Mouse (Mus musculus) urinary bladder, adult 18-20 months (tissue): ENCODE results near the gene Adgrb3.
"Not testable (repeated sequence)": the region's sequence is repeated elsewhere in the genome, so short reads cannot be mapped to it uniquely, and the experiment has no call there.

Experiments
- DNase-seq, 2 experiments: peaks; one replicate each; pipeline ENCODE4 v3.0.0; 2022; ENCODE audit warnings: low spot score in 2 of 2, mixed read lengths in 2 of 2

The Adgrb3 gene

DNA sequence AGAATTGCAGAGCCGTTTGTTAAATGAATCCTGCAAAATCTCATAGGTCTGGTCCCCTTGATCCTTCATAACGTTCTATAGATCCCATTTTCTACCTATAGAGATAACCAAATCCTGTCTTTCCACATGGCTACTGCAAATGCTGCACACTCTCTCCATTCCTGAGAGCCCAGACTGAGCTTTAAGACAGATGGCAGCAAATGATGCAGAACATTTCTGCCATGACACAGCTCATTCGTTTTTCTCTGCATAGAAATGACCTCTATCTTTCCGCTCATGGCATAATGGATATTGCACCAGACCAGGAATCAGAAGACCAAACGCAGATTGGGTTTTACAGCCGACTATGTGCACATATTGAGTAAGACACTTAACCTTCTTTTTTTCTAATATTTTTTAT lies 84.8 kb downstream of the Adgrb3 start:
- no peak for DNase-seq

DNA sequence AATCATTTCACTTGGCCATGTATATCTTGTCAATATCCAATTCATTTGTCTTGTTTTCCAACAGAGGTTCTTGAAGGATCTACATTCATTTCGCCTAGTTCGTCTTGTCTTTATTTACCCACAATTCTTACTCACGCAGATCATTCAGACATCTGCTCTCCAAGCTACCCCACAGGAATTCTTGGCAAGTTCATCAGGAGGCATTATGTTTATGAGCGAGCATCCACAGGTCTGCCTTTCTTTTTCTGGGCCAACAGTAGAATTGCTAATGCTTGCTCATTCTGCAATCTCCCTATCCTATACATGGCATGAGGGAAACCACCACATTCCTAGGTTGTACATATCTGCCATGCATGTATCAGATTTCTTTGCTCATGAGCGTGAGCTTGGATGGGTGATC lies 99.7 kb downstream of the Adgrb3 start:
- no peak for DNase-seq

DNA sequence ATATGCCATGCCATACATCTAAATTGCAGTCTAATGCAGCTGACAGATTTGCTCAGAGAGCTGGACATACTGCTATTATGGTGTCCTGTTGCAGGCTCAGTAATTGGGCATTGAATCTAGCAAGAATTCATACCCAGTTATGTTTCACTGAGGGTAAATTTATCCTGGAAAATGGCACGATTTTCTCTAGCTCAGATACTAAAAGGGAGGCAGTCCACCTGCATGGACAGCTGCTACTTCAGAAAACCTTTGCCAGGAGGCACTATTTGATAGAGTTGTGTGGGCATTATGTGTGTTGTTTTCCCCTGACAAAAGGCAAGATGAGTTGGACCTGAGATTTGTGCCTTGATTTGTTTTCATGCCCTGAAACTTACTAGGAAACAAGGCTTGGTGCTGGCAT lies 118.0 kb downstream of the Adgrb3 start:
- DNase-seq, result no peak

DNA sequence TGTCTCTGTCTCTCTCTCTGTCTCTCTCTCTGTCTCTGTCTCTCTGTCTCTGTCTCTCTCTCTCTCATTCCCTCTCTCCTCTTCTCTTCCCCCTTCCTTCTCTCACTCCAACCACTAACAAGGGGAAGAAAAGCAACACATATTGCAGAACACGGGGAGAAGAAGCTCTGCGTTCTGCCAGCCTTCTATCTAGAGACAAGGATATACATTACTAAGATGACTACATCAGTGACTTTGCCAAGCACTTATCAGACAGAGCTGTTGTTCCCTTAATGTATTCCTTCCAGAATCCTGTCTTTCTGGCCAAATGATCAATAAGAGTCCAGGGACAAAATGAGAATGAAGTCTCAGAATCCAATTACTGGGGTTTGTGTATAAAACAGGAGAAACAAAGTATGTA lies 123.2 kb downstream of the Adgrb3 start:
- DNase-seq, result no peak

DNA sequence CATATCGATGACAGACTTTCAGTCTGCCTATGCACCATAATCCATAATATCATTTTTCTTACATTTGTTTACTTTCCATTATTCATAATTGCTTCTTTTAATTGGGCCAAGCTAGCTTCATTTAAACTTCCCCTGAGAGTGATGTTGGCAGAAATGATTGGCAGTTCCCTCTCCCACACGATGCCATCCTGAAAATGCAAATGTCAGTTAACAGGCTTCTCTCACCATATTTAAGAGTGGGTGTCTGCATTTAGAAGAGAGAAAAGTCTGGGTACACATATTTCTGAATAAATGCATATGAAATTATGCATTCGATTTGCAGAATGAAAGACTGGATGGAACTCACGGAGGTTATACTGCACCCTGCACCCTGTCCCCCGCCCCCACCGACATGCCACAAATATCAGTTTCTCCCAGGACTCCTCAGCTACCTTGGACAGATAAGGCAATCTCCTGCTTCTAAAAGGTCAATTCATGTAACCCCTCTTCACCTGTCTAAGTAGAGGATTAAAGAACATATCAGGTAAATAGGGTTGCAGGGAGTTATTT lies 130.7 kb downstream of the Adgrb3 start:
- no peak for DNase-seq

DNA sequence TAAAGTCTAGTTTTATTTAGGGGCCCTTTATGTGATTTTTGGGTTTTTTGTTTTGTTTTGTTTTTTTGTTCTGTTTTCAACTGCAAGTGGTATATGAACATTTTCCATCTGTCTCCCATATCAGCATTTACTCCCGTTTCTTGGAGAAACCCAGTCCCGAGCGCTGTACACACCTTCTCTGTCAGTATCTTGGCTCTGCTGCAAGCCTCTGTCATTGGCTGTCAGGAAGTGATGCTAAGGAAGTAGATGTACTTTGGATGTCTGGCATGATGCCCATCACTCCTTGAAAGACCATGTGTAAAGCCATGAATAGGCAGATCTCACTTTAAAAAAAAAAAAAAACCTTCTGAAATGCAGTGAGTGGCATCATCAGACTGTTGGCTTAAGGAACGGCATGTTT lies 132.3 kb downstream of the Adgrb3 start:
- DNase-seq, result no peak

DNA sequence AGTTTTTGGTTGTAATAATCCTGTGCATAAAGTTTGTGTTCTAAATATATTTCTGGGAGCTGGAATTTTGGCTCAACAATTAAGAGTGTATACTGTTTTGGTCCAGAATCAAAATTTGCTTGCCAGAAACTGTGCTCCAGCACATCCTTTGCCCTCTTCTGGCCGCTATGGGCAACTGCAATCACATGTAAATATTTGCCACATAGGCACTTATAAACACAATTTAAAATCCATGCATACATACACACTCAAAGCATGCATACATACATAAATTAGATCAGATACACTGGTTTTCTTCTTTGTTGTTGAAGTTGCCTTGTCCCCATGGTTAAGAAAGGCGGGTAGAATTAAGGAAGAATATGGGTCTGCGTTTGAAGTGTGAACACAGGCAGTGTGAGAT lies 132.7 kb downstream of the Adgrb3 start:
- no peak for DNase-seq

DNA sequence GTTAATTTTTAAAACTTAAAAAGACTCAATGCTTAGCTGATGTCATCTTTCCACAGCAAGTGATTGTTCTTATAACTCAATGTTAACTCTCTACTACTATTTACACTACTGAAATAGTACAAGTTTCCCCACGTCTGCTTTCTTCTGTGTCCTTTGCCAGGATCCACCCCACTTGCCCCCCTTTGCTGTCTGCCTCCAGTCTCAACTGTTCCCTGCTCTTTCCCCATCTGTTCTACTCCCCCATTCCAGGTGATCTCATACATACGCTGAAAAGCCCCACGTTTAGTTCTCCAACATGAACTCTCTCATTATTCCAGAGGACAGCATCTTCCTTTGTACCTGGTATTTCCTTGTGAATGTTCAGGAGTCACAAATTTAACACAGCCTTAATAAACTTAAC lies 147.4 kb downstream of the Adgrb3 start:
- DNase-seq, result no peak

DNA sequence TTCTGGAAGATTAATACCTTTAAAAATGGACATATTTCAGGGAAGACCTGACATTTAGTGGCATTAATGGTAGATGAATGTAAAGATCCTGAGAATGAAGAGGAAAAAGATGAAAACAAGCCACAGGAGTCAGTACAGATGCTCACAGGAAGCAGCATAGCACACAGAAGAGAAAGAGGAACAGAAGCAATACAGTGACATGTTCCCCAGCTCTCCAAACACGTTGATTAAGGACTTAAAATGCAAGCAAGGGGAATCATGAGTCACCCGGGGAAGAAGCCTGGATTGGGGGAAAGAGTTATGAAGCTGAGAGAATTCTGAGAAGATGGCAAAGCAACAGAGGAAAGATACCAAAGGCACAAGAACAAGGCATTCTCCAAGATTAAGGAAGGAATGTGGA lies 149.9 kb downstream of the Adgrb3 start:
- DNase-seq, result no peak

DNA sequence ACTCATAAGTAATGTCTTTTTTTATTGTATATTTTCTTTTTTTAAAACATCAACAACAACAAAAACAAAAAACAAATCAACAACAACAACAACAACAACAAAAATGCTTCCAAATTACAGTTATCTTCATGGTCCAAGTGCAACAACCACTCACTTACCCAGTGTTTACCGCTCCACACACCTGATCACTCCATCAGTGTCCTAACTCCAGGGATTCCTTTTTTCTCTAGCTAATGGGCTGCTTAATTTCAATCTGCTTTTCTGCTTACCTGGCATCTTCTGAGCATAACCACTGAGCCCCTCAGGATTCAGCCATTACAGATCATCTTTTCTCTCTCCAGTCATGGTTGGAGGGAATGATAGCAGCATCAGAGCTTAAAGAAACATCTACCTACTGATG lies 176.8 kb downstream of the Adgrb3 start:
- no peak for DNase-seq

DNA sequence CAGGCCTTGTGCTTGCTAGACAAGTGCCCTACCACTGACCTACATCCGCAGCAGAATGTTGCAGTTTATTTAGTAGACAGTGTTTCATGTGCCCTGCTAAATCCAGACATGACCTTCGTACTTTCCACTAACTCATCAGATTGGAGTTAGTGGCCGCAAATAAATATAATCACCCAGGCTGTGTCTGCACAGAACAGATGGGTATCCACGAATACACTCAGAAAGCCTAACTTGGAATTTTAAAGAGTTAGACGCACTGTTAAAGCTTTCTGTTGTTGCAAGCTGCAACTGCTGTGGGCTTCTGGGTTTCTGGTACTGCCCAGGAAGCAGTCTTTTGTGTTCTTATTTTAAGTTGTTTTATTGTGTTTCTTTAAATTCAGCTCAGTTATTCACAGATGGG lies 185.3 kb downstream of the Adgrb3 start:
- no peak for DNase-seq

DNA sequence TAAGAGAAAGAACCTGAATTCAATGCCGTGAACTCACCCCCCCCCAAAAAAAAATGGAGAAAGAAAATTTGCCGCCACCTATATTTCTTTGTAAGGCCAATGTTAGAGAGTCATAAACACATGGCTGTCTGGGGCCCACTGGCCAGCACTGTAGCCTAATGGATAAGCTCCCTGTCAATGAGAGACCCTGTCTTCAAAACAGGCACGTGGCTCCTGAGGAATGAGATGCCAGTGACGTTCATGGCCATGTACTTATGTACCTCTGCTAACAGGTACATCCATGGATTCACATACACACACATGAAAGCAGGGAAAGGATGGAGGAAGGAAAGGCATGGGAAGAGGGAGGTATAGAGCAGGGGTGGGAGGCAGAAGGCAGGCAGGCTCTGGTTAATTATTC lies 208.0 kb downstream of the Adgrb3 start:
- DNase-seq, result no peak

DNA sequence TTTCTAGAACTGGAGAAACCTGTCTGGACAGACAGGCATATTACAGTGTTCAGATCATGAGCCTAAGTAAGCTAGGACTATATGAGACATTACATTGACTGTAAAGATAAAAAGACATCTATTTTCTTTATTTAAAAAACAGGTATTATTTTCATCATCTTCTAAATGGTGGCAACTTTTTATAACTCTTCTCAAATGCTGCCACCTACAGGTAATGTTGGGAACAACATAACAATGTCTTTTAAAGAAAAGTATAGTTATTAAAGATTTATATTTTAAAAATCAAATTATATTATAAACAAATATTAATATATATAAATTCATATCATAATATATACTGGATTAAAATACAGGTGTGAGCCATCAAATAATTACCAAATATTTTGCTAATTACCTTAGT lies 212.6 kb downstream of the Adgrb3 start:
- no peak for DNase-seq

DNA sequence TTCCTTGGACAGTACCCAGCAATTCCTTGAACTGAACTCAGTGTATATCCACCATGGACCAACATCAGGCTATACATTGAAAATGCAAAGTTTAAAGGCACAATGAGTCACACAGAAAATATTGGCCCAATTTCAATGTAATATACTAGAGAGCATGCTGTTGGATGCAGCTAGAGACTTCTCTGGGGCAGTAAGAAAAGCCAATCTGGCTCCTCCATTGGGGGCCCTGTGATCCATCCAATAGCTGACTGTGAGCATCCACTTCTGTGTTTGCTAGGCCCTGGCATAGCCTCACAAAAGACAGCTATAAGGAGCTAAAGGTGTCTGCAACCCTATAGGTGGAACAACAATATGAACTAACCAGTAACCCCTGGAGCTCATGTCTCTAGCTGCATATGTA lies 218.7 kb downstream of the Adgrb3 start:
- DNase-seq, result not testable (repeated sequence)

DNA sequence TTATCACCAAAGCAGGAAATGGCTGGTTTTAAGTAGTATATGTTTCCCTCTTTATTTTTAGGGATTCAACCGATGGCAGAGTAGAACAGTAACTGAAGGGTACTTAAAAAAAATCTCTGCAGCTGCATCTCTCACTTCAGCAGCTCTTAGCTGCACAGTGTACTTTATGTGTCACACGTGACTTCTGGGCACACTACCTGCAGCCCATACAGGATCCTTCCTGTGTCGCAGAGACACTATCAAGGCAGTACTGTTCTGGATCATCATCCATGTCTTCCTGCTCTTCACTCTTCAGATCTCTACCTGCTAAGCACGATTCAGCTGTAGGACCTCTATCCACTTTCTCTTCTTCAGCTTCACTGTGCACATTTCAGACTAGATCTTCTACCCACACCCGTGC lies 230.6 kb downstream of the Adgrb3 start:
- no peak for DNase-seq

DNA sequence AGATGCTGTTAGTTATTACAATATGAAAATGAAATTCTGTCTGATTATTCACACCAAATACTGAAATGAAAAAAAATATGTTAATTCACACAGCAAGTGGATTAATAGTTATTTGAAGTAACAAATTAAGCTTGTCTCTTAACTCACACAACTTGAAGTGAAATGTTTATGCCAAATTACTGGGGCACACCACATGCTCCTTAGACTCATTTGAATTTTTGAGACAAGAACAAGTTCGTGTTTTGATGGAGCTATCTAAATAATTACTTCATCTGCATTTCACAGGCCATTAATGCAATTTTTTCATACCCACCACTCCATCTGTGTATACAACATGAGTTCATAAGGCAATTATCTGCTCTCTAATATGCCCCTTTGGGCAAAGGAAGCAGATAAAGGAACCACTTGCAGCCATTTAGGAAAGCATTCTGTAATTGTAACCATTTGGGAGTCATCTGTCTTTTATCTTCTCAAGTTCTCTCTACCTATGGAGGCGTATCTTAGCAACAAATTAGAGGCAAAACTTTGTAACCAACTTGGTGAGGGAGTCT lies 240.9 kb downstream of the Adgrb3 start:
- DNase-seq, result no peak

DNA sequence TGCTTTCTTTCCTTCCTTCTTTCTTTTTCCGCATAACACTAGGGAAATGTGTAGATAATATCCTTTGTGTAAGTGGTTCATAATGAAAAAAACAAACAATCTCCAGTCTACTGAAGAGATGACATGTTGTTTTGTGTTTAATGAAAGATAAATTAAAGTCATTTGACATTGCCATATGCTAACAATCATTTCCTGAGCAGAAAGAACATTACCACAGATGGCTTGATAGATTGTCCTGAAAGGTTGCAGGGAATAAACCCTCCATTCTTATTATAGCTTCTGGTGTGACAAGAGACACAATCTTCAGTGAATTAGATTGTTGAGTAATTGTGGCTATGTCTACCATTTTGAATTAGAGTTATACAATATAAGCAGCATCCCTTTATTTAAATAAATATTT lies 247.8 kb downstream of the Adgrb3 start:
- DNase-seq, result no peak

DNA sequence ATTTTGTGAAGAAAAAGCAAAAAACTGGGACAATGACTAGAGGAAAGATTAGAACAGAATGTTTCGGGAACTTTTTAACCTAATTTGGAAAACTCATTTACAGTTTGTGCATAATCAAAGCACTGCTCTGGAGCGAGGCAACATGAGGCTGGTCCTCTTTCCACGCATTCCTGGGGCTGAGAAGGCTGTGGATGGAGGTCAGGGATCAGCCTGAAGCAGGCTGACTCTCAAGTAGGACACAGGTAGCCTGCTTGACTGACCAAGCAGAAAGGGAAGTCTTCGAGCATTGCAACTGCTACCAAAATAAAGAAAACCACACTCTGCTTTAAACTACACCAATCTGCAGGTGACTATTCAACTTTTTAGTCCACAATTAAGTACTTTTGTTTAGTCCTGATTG lies 251.7 kb downstream of the Adgrb3 start:
- DNase-seq, result no peak

DNA sequence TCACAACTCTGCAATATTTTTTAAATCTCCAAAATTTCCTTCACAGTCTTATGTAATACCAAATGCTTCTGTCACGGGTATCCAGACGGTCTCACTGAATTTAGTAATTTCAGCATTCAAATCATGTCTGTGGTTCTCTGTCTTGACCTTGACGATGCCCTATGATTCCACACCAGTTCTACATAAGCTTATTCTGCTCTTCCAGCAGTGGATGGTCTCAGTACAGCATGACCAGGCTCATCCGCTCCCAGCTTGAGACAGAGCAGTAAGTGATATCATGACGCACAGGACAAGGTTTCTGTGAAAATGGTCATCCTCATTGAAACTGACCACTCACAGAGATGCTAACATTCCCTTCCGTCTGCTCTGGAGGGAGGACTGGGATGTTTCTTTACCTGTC lies 252.9 kb downstream of the Adgrb3 start:
- DNase-seq, result no peak

DNA sequence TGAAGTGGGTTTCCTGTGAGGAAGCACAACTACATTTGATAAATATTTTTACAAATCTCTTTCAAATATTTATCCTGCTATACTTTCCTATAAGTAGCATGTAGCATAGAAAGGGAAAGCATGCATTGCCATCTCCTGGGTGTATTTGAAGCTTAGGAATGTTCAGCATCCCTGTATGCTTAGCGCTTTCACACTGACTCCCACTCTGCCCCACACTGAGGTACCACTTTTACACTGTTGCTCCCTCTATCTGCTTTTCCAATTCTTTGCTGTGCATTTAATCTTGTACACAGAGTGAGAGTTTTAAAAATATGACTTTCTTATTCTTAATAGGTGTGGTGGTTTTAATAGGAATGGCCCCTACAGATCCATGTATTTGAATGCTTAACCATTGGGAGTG lies 261.4 kb downstream of the Adgrb3 start:
- no peak for DNase-seq

DNA sequence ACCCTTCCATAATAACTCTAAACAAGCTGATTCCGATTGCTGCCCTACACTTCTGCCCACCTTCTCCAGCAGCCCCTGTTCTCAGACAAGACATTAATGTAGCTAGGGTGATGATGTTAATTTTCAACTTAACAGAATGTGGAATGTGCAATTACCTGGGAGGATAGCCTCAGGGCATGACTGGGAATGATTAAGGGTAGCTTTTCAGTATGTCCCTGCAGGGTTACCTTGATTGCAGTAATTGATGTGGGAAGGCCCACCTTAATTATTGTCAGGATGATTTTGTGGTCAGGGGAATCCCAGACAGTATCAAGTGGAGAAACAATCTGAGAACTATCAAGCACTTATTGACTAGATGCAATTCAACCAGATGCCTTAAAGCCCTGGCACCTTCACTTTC lies 283.4 kb downstream of the Adgrb3 start:
- DNase-seq, result no peak

DNA sequence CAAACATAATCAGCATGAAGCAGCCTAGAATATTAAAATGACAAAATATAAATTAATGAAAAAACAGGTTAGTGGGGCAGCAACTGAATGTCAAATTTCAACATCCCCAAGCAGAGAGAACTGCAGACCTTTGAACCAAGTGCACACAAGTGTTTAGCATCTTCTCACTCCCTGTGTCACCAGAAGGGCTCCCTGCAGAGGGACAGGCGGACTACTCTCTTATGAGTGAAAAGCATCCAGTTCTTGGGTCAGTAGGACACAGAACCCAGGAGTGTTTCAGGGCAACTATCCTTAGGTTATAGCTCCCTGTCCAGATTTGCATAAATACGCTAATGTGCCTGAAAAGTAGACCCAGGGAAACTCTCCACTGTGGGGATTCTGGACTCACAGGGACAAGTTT lies 285.6 kb downstream of the Adgrb3 start:
- no peak for DNase-seq

DNA sequence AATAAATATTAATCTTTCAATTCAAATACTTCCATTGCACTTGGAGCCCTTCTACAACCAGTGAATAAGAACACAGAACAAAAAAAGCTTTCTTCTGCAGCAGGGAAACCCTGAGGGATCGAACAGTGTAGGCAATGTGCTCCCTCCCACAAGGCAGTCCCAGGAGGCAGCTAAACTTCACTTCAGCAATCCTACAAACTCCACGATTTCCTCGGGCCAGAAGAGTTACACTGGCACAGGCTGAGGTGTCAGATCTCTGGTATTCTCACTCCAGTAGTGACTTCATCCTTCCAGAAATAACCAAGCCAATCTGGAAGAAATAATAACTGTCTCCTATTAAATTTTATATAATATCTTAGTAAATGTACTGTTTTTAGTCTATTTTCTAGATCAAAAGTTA lies 286.6 kb downstream of the Adgrb3 start:
- DNase-seq, result no peak

DNA sequence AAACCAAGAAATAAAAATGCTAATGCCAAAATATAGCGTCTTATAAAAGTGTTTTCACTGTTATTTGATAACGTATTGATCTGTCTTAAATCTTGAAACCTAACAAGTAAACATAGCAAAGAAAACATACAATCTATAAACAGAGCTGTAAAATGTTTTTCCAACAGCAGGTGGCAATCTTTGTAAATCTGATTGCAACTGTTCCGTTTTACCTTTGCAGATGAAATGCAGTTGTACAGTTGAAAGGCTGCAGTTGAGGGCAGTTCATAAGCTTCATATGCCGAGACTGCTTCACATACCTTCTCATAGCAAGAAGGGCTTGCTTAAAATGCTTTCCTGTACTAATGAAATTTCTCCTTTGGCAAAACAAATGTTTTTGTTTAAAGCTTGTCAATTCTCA lies 302.5 kb downstream of the Adgrb3 start:
- no peak for DNase-seq
